Mouse (Mus musculus) T-helper 17 cell (primary cell): ENCODE measurements around the gene Tbk1.

Experiments
- in situ Hi-C, 2 experiments: fragments of 300-600 bp; cut with MboI, MseI; formaldehyde crosslinking; loops; 1 replicate in 1 of 2; 2 replicates in 1 of 2; pipeline ENCODE4 v1.15.1; 2025; ENCODE audit warnings: high pct_unique_total_duplicates in 2 of 2

Gene Tbk1

DNA sequence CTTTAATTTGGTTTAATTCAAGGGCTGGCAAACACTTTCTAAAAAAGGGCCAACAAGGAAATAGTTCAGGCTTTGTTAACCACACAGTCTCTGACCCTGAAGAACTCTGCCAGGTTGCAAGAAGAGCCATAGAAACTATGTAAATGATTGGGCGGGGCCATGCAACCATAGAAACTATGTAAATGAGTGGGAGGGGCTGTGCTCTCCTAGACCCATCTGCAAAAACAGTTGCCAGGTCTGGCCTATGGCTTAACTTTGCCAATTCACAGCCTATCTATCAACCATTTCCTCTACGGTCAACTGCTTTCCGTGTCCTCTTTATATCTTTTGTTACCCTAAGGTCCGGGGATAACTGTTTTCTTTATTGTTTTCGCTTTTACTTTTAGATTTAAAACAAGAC lies 85.4 kb downstream of the Tbk1 start:
- in situ Hi-C loops, result no loop called here

DNA sequence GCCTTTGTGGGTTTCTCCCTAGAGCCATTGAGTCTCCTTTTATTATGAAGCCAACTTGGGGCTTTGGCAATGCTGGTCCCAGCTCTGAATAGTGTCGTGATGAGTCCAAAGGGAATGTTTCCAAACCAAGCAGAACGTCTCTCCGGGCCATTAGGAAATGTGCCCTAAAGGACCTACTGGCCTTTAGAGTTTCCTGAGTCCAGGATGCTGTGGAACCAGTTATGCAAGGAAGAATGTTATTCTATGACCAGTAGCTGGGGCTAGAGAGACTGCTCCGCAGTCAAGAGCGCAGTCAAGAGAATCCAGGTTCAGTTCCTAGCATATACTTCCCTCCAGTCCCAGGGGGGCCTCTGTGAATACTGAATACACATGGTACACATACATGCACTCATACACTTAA lies 86.6 kb downstream of the Tbk1 start:
- in situ Hi-C loops, result no loop called here

DNA sequence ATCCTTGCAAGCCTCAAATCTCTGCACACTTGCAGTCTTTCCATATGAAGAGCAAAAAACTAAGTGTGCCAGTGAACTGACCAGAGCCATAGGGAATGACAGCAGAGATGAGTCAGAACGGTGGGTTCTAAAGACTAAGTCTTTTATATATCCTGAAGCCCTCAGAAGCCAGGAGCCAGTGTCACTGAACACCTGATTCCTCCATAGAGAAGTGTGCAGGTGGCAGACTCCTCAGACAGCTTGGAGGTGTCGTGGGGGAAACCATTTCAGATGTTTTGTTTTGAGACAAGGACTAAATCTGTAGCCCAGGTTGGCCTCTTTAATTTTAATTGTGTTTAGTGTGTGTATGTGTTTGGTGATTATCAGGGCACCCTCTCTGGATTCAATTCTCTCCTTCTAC lies 87.5 kb downstream of the Tbk1 start:
- in situ Hi-C loops, result no loop called here

DNA sequence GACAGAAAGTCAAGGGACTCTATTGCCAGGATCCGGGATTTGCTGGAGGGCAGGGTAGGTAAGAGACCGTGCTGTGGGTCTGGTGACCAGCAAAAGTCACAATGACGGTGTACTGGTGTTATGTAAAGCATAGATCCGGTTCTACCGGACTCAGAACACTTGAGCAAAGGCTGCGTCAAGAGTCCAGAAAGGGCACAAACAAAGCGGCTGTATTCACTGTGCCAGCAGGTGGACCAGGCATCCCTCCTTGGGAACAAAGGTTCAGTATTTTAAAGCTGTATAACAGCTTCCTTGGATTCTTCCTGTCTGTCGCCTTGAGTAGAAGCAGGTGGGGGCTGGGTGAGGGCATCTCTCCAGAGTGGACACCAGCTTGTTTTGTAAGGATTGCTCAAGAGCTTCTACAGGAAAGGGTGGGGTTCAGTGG lies 88.1 kb downstream of the Tbk1 start:
- in situ Hi-C loops, result no loop called here

DNA sequence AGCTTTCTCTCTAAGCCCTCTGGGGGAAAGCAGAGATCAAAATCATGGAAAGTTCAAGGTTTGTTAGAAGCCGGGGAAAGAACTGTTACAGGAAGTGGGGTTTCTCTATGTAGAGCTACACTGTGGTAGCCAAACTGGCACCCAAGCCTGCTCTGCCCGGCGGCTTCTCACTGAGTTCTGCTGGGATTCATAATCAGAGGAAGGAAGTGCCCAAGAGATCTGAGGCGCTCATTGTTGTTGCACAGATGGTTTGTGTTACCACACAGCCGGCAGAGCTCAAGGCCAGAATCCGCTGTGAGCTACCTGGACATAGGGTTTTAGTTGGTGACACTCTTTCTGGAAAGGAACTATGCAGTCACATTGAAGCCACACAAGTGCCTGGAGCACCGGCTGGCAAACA lies 88.6 kb downstream of the Tbk1 start:
- in situ Hi-C loops, result no loop called here

DNA sequence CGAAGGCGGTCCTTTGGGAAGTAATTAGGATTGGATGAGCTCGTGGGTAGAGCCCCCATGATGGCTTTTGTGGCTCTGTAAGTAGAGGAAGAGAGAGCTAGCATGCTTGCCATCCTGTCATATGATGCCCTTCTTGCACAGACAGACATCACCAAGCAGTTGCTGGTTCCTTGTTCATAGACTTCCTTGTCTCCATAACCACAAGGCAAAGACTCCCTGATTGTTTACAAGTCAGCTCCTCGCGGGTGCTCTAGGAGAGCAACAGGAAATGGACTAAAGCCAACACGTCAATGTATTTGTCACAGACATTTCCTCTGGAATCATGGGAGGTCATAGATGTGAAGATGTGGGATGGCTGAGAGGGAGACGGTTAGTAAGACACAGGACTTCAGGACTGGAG lies 90.0 kb downstream of the Tbk1 start:
- in situ Hi-C loops, result no loop called here
